Mouse (Mus musculus): ENCODE measurements around the gene Dgat2. TPM values are rescaled to one million over a fixed set of nuclear protein-coding genes. Genes with fewer than 3 reads are reported as not detected.
A peak's percentile ranks its signal among the peaks of the same experiment; 100 is the strongest.

The Dgat2 gene
- polyA plus RNA-seq, 1 experiment from 2014 or later, result 17.0 TPM

- Histone ChIP-seq H3K27me3 (ENCODE audit: insufficient read depth, low read length) (no peaks in the 10 kb centered on the region), H3K27ac (ENCODE audit: low read depth) (no peak overlapping the region), H3K4me1 (ENCODE audit: insufficient read depth) (no peaks in the 10 kb centered on the region), H3K9ac (no peak overlapping the region), H3K4me2 (no peak overlapping the region), H3K36me3 (ENCODE audit: insufficient read depth) (no peaks in the 10 kb centered on the region), H3K9me3 (ENCODE audit: low read depth, low read length) (no peaks in the 10 kb centered on the region), H3K4me3 (ENCODE audit: low read depth, low read length) (no peak overlapping the region)
- WGBS, result 65% methylated on average over 6 of the region's 6 CpGs
- no peak for TF ChIP-seq CTCF (IDR thresholded peaks at IDR 0.05; ENCODE audit: low read depth)
- DNase-seq (no peak), ATAC-seq (ENCODE audit: insufficient read depth) (no peak)
Observed at GRCm38 (mm10) chr7:99172898-99173297, 9.6 kb downstream of the Dgat2 start.

GRCm38 (mm10) chr7:99171730-99172463 is 10.6 kb downstream of the Dgat2 start:
- ATAC-seq (ENCODE audit: insufficient read depth), result no peak
- Histone ChIP-seq H3K27ac (ENCODE audit: low read depth) (no peak overlapping the region), H3K4me2 (no peak overlapping the region), H3K4me3 (ENCODE audit: low read depth, low read length) (no peak overlapping the region), H3K36me3 (ENCODE audit: insufficient read depth) (no peaks in the 10 kb centered on the region), H3K9ac (no peak overlapping the region), H3K4me1 (ENCODE audit: insufficient read depth) (no peaks in the 10 kb centered on the region), H3K9me3 (ENCODE audit: low read depth, low read length) (no peaks in the 10 kb centered on the region), H3K27me3 (ENCODE audit: insufficient read depth, low read length) (no peaks in the 10 kb centered on the region)
- 56% methylated on average over 10 of the region's 10 CpGs for WGBS
- no peak for DNase-seq
- TF ChIP-seq CTCF (IDR thresholded peaks at IDR 0.05; ENCODE audit: low read depth), result no peak

- no peaks in the 10 kb centered on the region for H3K4me1 ChIP-seq (ENCODE audit: insufficient read depth)
- TF ChIP-seq CTCF (IDR thresholded peaks at IDR 0.05; ENCODE audit: low read depth), result no peak
- no peak overlapping the region for H3K4me3 ChIP-seq (ENCODE audit: low read depth, low read length)
- no peak overlapping the region for H3K27ac ChIP-seq (ENCODE audit: low read depth)
- no peaks in the 10 kb centered on the region for H3K27me3 ChIP-seq (ENCODE audit: insufficient read depth, low read length)
- WGBS, result 87% methylated on average over 6 of the region's 6 CpGs
- ATAC-seq (ENCODE audit: insufficient read depth) (no peak), DNase-seq (no peak)
- H3K9me3 ChIP-seq (ENCODE audit: low read depth, low read length), result no peaks in the 10 kb centered on the region
- no peaks in the 10 kb centered on the region for H3K36me3 ChIP-seq (ENCODE audit: insufficient read depth)
- no peak overlapping the region for H3K9ac ChIP-seq
- no peak overlapping the region for H3K4me2 ChIP-seq
Observed at GRCm38 (mm10) chr7:99170519-99170918, 12.0 kb downstream of the Dgat2 start.

GRCm38 (mm10) chr7:99169717-99170403 is 12.7 kb downstream of the Dgat2 start:
- Histone ChIP-seq H3K4me3 (ENCODE audit: low read depth, low read length) (no peak overlapping the region), H3K9ac (no peak overlapping the region), H3K4me2 (no peak overlapping the region), H3K9me3 (ENCODE audit: low read depth, low read length) (no peaks in the 10 kb centered on the region), H3K27me3 (ENCODE audit: insufficient read depth, low read length) (no peaks in the 10 kb centered on the region), H3K4me1 (ENCODE audit: insufficient read depth) (no peaks in the 10 kb centered on the region), H3K36me3 (ENCODE audit: insufficient read depth) (no peaks in the 10 kb centered on the region), H3K27ac (ENCODE audit: low read depth) (no peak overlapping the region)
- DNase-seq (no peak), ATAC-seq (ENCODE audit: insufficient read depth) (no peak)
- WGBS, result 71% methylated on average over 9 of the region's 9 CpGs
- TF ChIP-seq CTCF (IDR thresholded peaks at IDR 0.05; ENCODE audit: low read depth), result no peak

GRCm38 (mm10) chr7:99168756-99169155 is 13.8 kb downstream of the Dgat2 start:
- H3K4me1 ChIP-seq (ENCODE audit: insufficient read depth), result no peaks in the 10 kb centered on the region
- no peaks in the 10 kb centered on the region for H3K9me3 ChIP-seq (ENCODE audit: low read depth, low read length)
- DNase-seq, result no peak
- no peaks in the 10 kb centered on the region for H3K27me3 ChIP-seq (ENCODE audit: insufficient read depth, low read length)
- TF ChIP-seq CTCF (IDR thresholded peaks at IDR 0.05; ENCODE audit: low read depth), result no peak
- no peak for ATAC-seq (ENCODE audit: insufficient read depth)
- no peak overlapping the region for H3K27ac ChIP-seq (ENCODE audit: low read depth)
- H3K4me3 ChIP-seq (ENCODE audit: low read depth, low read length), result no peak overlapping the region
- H3K9ac ChIP-seq, result no peak overlapping the region
- no peaks in the 10 kb centered on the region for H3K36me3 ChIP-seq (ENCODE audit: insufficient read depth)
- WGBS, result 72% methylated on average over 6 of the region's 6 CpGs
- no peak overlapping the region for H3K4me2 ChIP-seq

- no peak overlapping the region for H3K27ac ChIP-seq (ENCODE audit: low read depth)
- no peak overlapping the region for H3K9ac ChIP-seq
- TF ChIP-seq CTCF (IDR thresholded peaks at IDR 0.05; ENCODE audit: low read depth), result no peak
- no peak overlapping the region for H3K4me3 ChIP-seq (ENCODE audit: low read depth, low read length)
- no peaks in the 10 kb centered on the region for H3K9me3 ChIP-seq (ENCODE audit: low read depth, low read length)
- peak; percentile 74 for ATAC-seq (ENCODE audit: insufficient read depth)
- peak; percentile 57 for DNase-seq
- no peaks in the 10 kb centered on the region for H3K36me3 ChIP-seq (ENCODE audit: insufficient read depth)
- no peak overlapping the region for H3K4me2 ChIP-seq
- 48% methylated on average over 5 of the region's 5 CpGs for WGBS
- H3K27me3 ChIP-seq (ENCODE audit: insufficient read depth, low read length), result no peaks in the 10 kb centered on the region
- H3K4me1 ChIP-seq (ENCODE audit: insufficient read depth), result no peaks in the 10 kb centered on the region
Observed at GRCm38 (mm10) chr7:99167939-99168338, 14.6 kb downstream of the Dgat2 start.

GRCm38 (mm10) chr7:99166159-99166558 is 16.4 kb downstream of the Dgat2 start:
- no peak for TF ChIP-seq CTCF (IDR thresholded peaks at IDR 0.05; ENCODE audit: low read depth)
- H3K9me3 ChIP-seq (ENCODE audit: low read depth, low read length), result no peaks in the 10 kb centered on the region
- DNase-seq (no peak), ATAC-seq (ENCODE audit: insufficient read depth) (no peak)
- no peaks in the 10 kb centered on the region for H3K4me1 ChIP-seq (ENCODE audit: insufficient read depth)
- no peaks in the 10 kb centered on the region for H3K27me3 ChIP-seq (ENCODE audit: insufficient read depth, low read length)
- no peak overlapping the region for H3K4me3 ChIP-seq (ENCODE audit: low read depth, low read length)
- WGBS, result 70% methylated on average over 8 of the region's 8 CpGs
- H3K36me3 ChIP-seq (ENCODE audit: insufficient read depth), result no peaks in the 10 kb centered on the region
- no peak overlapping the region for H3K9ac ChIP-seq
- H3K27ac ChIP-seq (ENCODE audit: low read depth), result no peak overlapping the region
- no peak overlapping the region for H3K4me2 ChIP-seq

Measured in lung, embryonic 14.5 days (tissue).